Mouse (Mus musculus): Measurements from ENCODE around the gene Strap.

DNA sequence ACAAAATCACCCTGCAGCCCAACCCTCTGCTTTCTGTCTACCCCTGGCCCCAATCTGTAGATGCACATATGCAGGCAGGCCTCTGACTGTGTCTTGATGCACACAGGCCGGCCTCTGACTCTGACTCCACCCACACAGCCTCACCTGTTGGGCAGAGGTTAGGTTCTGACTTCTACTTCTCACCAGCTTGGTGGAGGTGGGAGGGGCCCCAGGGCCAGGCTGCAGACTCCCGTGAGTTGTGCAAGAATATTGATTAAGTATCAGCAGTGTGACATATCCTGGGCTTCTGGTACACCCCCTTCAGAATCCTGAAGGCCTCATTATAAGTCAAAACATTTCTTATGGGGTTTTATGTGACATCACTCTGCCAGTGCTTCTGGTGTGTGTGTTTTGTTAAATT lies 54.8 kb downstream of the Strap start:
- TF ChIP-seq CTCF (conservative IDR thresholded peaks at IDR 0.05; ENCODE audit: low read length) = no peak
- TF ChIP-seq NANOG (IDR thresholded peaks at IDR 0.05; ENCODE audit: borderline replicate concordance, low read length) = no peak
